Mouse (Mus musculus) liver, postnatal 0 days (tissue): ENCODE measurements around the gene Prdm2.

Source experiments
- CTCF ChIP-seq: sonication (generic); IDR thresholded peaks from 2 replicates; pipeline ENCODE4 v1.5.1; 2016; ENCODE audit warnings: antibody characterized with exemption, low read depth
- EP300 ChIP-seq: IDR thresholded peaks from 2 replicates; pipeline ENCODE4 v1.6.1; 2016; ENCODE audit warnings: antibody characterized with exemption, low read depth, mild to moderate bottlenecking

GRCm38 (mm10) chr4:143257971-143258370 lies 45.2 kb upstream of the Prdm2 start:
- TF ChIP-seq EP300, result no peak
- no peak for TF ChIP-seq CTCF
